ENCODE assay signal across 8 mouse cellular contexts in the genomic region with DNA sequence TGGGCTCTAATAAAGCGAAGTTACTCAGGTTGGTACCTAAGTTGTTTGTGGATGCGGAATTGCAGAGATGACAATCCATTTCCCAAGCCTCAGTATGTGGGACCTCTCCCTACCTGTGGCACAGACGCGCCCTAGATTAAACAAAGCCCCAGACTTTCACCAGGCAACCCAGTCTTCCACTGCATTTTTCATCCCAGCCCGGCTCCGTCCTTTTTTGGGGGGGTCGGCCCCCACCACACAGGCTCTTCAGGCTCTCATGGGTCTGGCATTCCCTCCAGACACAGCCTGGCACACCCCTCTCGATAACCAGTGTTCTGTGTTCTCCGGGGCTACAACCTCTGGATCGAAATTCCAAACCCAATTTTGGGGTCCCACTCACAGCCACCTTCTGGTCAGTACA. TPM values are rescaled to one million over a fixed set of nuclear protein-coding genes. Genes with fewer than 3 reads are reported as not detected.
A peak's percentile ranks its signal among the peaks of the same experiment; 100 is the strongest.
DNase-seq lines count a peak whose midpoint lies in the region; ATAC-seq and TF ChIP-seq lines count a peak whose summit lies in the region.

No protein-coding gene starts in this region.

- 0 out of 2 replicates have a peak, but pooled peaks have one; percentile 1 for ATAC-seq in frontal cortex, adult (ENCODE audit: low TSS enrichment)
- no peak for ATAC-seq in neural tube, embryonic 11.5 days (ENCODE audit: insufficient read depth, low FRiP score, low TSS enrichment)
- ATAC-seq in liver, embryonic 14.5 days (ENCODE audit: insufficient read depth): no peak

- no peak overlapping the region for H3K27ac ChIP-seq in neural tube, embryonic 11.5 days (ENCODE audit: low read depth, low read length)
- no peak overlapping the region for H3K27ac ChIP-seq in liver, embryonic 14.5 days

- WGBS in neural tube, embryonic 11.5 days: 9% methylated on average over 10 of the region's 10 CpGs
- 9% methylated on average over 10 of the region's 10 CpGs for WGBS in liver, embryonic 14.5 days (ENCODE audit: insufficient replicate concordance)

- 0 out of 2 replicates have a peak, but pooled peaks cover 4% of the 10 kb centered on the region for H3K4me1 ChIP-seq in neural tube, embryonic 11.5 days (ENCODE audit: control insufficient read depth, insufficient read depth, low read length)
- peaks cover 11 to 17% of the 10 kb centered on the region in 2 experiments for H3K4me1 ChIP-seq in liver, embryonic 14.5 days (replicated peaks; ENCODE audit: control insufficient read depth in 2 of 2, insufficient read depth in 2 of 2, low read length in 1 of 2)

- H3K36me3 ChIP-seq in neural tube, embryonic 11.5 days (ENCODE audit: control insufficient read depth, insufficient read depth, low read length): no peaks in the 10 kb centered on the region
- H3K36me3 ChIP-seq in liver, embryonic 14.5 days (replicated peaks; ENCODE audit: control insufficient read depth, insufficient read depth, low read depth): no peaks in the 10 kb centered on the region

- H3K9me3 ChIP-seq in neural tube, embryonic 11.5 days (ENCODE audit: control insufficient read depth, low read length): no peaks in the 10 kb centered on the region
- no peaks in the 10 kb centered on the region for H3K9me3 ChIP-seq in liver, embryonic 14.5 days (ENCODE audit: control insufficient read depth, low read length)

- peak overlapping the region; percentile 75 for H3K9ac ChIP-seq in neural tube, embryonic 11.5 days (ENCODE audit: low read length)
- peak overlapping the region; percentile 48 for H3K9ac ChIP-seq in liver, embryonic 14.5 days (replicated peaks)

- peak overlapping the region; percentile 60 for H3K4me3 ChIP-seq in neural tube, embryonic 11.5 days (ENCODE audit: low read depth, low read length)
- peak overlapping the region; percentile 49 to 60 for H3K4me3 ChIP-seq in liver, embryonic 14.5 days (ENCODE audit: insufficient read depth in 1 of 2, low read depth in 2 of 2, low read length in 2 of 2)

- no peaks in the 10 kb centered on the region for H3K27me3 ChIP-seq in neural tube, embryonic 11.5 days (ENCODE audit: control insufficient read depth, insufficient read depth, low read length)
- H3K27me3 ChIP-seq in liver, embryonic 14.5 days (ENCODE audit: control insufficient read depth, insufficient read depth, low read length): no peaks in the 10 kb centered on the region

- no peak for TF ChIP-seq EP300 in liver, embryonic 14.5 days (IDR thresholded peaks at IDR 0.05; ENCODE audit: low read depth)

- TF ChIP-seq CTCF in liver, embryonic 14.5 days (IDR thresholded peaks at IDR 0.05; ENCODE audit: low read depth): no peak

- peak overlapping the region; percentile 83 for H3K4me2 ChIP-seq in neural tube, embryonic 11.5 days (ENCODE audit: low read depth)
- peak overlapping the region; percentile 77 for H3K4me2 ChIP-seq in liver, embryonic 14.5 days (ENCODE audit: low read depth)

- no peak for DNase-seq in frontal cortex, postnatal 25 days (ENCODE audit: low spot score in 2 of 2)
- DNase-seq in neural tube, embryonic 11.5 days (ENCODE audit: low spot score): no peak
- DNase-seq in neural tube, embryonic 10.5 days (ENCODE audit: extremely low spot score, low spot score): no peak
- no peak for DNase-seq in liver, embryonic 14.5 days (ENCODE audit: low read depth in 3 of 3, low spot score in 3 of 3)
- no peak for DNase-seq in urinary bladder, postnatal 14 days (ENCODE audit: low spot score)
- no peak for DNase-seq in left cerebral cortex, adult 8-10 months (ENCODE audit: low spot score in 2 of 2)
- no peak for DNase-seq in kidney, postnatal 14 days

RNA-seq across cellular contexts. Expression of gene Morn4, which starts 0.5 kb away (rescaled TPM):
- polyA plus RNA-seq in neural tube, embryonic 11.5 days (2014; fragmentation: Nextera tagmentation; extraction: Ambion mirVana): 72.0 and 78.9 TPM in 2 replicates
- polyA plus RNA-seq in liver, embryonic 14.5 days (2012; rRNA removed): 1.5 and 1.6 TPM in 2 replicates
- polyA plus RNA-seq in liver, embryonic 14.5 days (2014; fragmentation: Nextera tagmentation; extraction: Ambion mirVana): 1.4 TPM in 2 replicates
- 10 to 100 TPM; 64.8 to 72.4 (median 68.3) TPM for total RNA-seq in left cerebral cortex, adult 8-10 months (2022)

RNA-seq across cellular contexts. Expression of gene Pi4k2a, which starts 4.6 kb away (rescaled TPM):
- 28.9 and 29.6 TPM in 2 replicates for polyA plus RNA-seq in neural tube, embryonic 11.5 days (2014; fragmentation: Nextera tagmentation; extraction: Ambion mirVana)
- polyA plus RNA-seq in liver, embryonic 14.5 days (2012; rRNA removed): 8.1 and 8.6 TPM in 2 replicates
- 9.1 and 11.6 TPM in 2 replicates for polyA plus RNA-seq in liver, embryonic 14.5 days (2014; fragmentation: Nextera tagmentation; extraction: Ambion mirVana)
- total RNA-seq in left cerebral cortex, adult 8-10 months (2022): 10 to 100 TPM; 64.0 to 69.1 (median 66.9) TPM

RNA-seq across cellular contexts. Expression of gene 4933411K16Rik, which starts 33.6 kb away (rescaled TPM):
- polyA plus RNA-seq in neural tube, embryonic 11.5 days (2014; fragmentation: Nextera tagmentation; extraction: Ambion mirVana): not detected in 2 replicates
- polyA plus RNA-seq in liver, embryonic 14.5 days (2012; rRNA removed): 0.92 and 1.1 TPM in 2 replicates
- not detected in 2 replicates for polyA plus RNA-seq in liver, embryonic 14.5 days (2014; fragmentation: Nextera tagmentation; extraction: Ambion mirVana)
- 1 to 10 TPM in 1 of 4 experiments, under 1 TPM in 3; 0.36 to 1.2 (median 0.84) TPM for total RNA-seq in left cerebral cortex, adult 8-10 months (2022)

RNA-seq across cellular contexts. Expression of gene Hoga1, which starts 40.3 kb away (rescaled TPM):
- polyA plus RNA-seq in neural tube, embryonic 11.5 days (2014; fragmentation: Nextera tagmentation; extraction: Ambion mirVana): 0.49 and 1.4 TPM in 2 replicates
- polyA plus RNA-seq in liver, embryonic 14.5 days (2012; rRNA removed): 22.1 and 25.8 TPM in 2 replicates
- polyA plus RNA-seq in liver, embryonic 14.5 days (2014; fragmentation: Nextera tagmentation; extraction: Ambion mirVana): 30.4 and 36.8 TPM in 2 replicates
- total RNA-seq in left cerebral cortex, adult 8-10 months (2022): 1 to 10 TPM; 4.8 to 6.0 (median 5.2) TPM

RNA-seq across cellular contexts. Expression of gene Avpi1, which starts 43.2 kb away (rescaled TPM):
- polyA plus RNA-seq in neural tube, embryonic 11.5 days (2014; fragmentation: Nextera tagmentation; extraction: Ambion mirVana): 13.0 and 13.6 TPM in 2 replicates
- 7.2 and 8.5 TPM in 2 replicates for polyA plus RNA-seq in liver, embryonic 14.5 days (2012; rRNA removed)
- polyA plus RNA-seq in liver, embryonic 14.5 days (2014; fragmentation: Nextera tagmentation; extraction: Ambion mirVana): 20.4 and 21.7 TPM in 2 replicates
- 10 to 100 TPM; 28.3 to 30.5 (median 29.8) TPM for total RNA-seq in left cerebral cortex, adult 8-10 months (2022)

Comparison
In these comparisons a context has a peak if more than half of its experiments do, and no peak if none do; other contexts are left out.
1. RNA of gene Morn4, which starts 0.5 kb away (polyA plus RNA-seq): 72.0 to 78.9 TPM in neural tube, embryonic 11.5 days; 1.4 to 1.6 TPM in liver, embryonic 14.5 days; every median in the first group is over 10 times any median in the second.